Mouse (Mus musculus) MEL (cell line): ENCODE results near the gene C1ql1. TPM values are rescaled to one million over a fixed set of nuclear protein-coding genes. Genes with fewer than 3 reads are reported as not detected.

Source experiments
- DNase-seq: peaks from one replicate; pipeline ENCODE4 v3.0.0; 2011; ENCODE audit warnings: low read depth, low spot score
- H3K27ac ChIP-seq: 2 replicates; pipeline ENCODE4 v1.5.1; 2012; ENCODE audit warnings: low read depth, mild to moderate bottlenecking, control low read depth, low read length, moderate library complexity; ENCODE audit not compliant: control insufficient read depth
- H3K27me3 ChIP-seq, 2 experiments: fragments of 150-350 bp in 1 of 2; sonication (generic) in 1 of 2; 2 replicates each; pipeline ENCODE4 v1.6.1; 2012; ENCODE audit warnings: low read length in 2 of 2, mild to moderate bottlenecking in 2 of 2, improper control_type of control experiment in 1 of 2, moderate library complexity in 1 of 2; ENCODE audit not compliant: insufficient read depth in 2 of 2, control insufficient read depth in 1 of 2
- H3K36me3 ChIP-seq, 2 experiments: 2 replicates each; pipeline ENCODE4 v1.6.1; 2012 to 2014; ENCODE audit warnings: low read length in 2 of 2, improper control_type of control experiment in 1 of 2, inconsistent platforms in 1 of 2, mild to moderate bottlenecking in 1 of 2; ENCODE audit not compliant: insufficient read depth in 2 of 2, control insufficient read depth in 1 of 2
- H3K4me1 ChIP-seq, 2 experiments: fragments of 150-350 bp in 1 of 2; sonication (generic) in 1 of 2; 2 replicates each; pipeline ENCODE4 v1.6.1; 2012; ENCODE audit warnings: low read length in 2 of 2, improper control_type of control experiment in 1 of 2, mild to moderate bottlenecking in 1 of 2; ENCODE audit not compliant: insufficient read depth in 2 of 2, control insufficient read depth in 1 of 2
- H3K4me3 ChIP-seq, 2 experiments: fragments of 150-350 bp in 1 of 2; sonication (generic) in 1 of 2; 2 replicates each; pipeline ENCODE4 v1.5.1; 2012; ENCODE audit warnings: low read depth in 2 of 2, low read length in 2 of 2, mild to moderate bottlenecking in 2 of 2, moderate library complexity in 2 of 2, control low read depth in 1 of 2, improper control_type of control experiment in 1 of 2; ENCODE audit not compliant: control insufficient read depth in 1 of 2, insufficient read depth in 1 of 2
- H3K79me2 ChIP-seq: 2 replicates; pipeline ENCODE4 v1.6.1; 2012; ENCODE audit warnings: mild to moderate bottlenecking, low read length, moderate library complexity; ENCODE audit not compliant: control insufficient read depth, poor library complexity, insufficient read depth
- H3K9ac ChIP-seq: 2 replicates; pipeline ENCODE4 v1.6.1; 2012; ENCODE audit warnings: low read depth, mild to moderate bottlenecking, control low read depth, low read length, moderate library complexity; ENCODE audit not compliant: control insufficient read depth, poor library complexity, severe bottlenecking
- H3K9me3 ChIP-seq: fragments of 150-350 bp; sonication (generic); replicated peaks from 2 replicates; pipeline ENCODE4 v1.6.1; 2012; ENCODE audit warnings: mild to moderate bottlenecking, low read length, improper control_type of control experiment, moderate library complexity; ENCODE audit not compliant: insufficient read depth
- CHD1 ChIP-seq: IDR thresholded peaks from 2 replicates; pipeline ENCODE4 v1.6.1; 2012; ENCODE audit warnings: low read depth, mild to moderate bottlenecking, inconsistent platforms, low read length, improper control_type of control experiment
- CTCF ChIP-seq, 3 experiments: IDR thresholded peaks in 2 of 3; conservative IDR thresholded peaks in 1 of 3; 2 replicates each; pipeline ENCODE4 v1.5.1; 2011 to 2012; ENCODE audit warnings: low read length in 3 of 3, low read depth in 2 of 3, mild to moderate bottlenecking in 2 of 3, improper control_type of control experiment in 1 of 3, inconsistent platforms in 1 of 3, mixed read lengths in 1 of 3, moderate library complexity in 1 of 3; ENCODE audit not compliant: control insufficient read depth in 1 of 3, insufficient read depth in 1 of 3, poor library complexity in 1 of 3, severe bottlenecking in 1 of 3
- ELF1 ChIP-seq: IDR thresholded peaks from 2 replicates; pipeline ENCODE4 v1.6.1; 2014; ENCODE audit warnings: low read depth, mild to moderate bottlenecking, inconsistent platforms, low read length, improper control_type of control experiment, moderate library complexity
- EP300 ChIP-seq, 2 experiments: IDR thresholded peaks; 2 replicates each; pipeline ENCODE4 v1.6.1; 2011; ENCODE audit warnings: improper control_type of control experiment in 2 of 2, low read length in 2 of 2, low read depth in 1 of 2, mild to moderate bottlenecking in 1 of 2
- GABPA ChIP-seq: IDR thresholded peaks from 2 replicates; pipeline ENCODE4 v1.6.1; 2012; ENCODE audit warnings: low read depth, mild to moderate bottlenecking, inconsistent platforms, low read length, improper control_type of control experiment, moderate library complexity
- GATA1 ChIP-seq: IDR thresholded peaks from 2 replicates; pipeline ENCODE4 v1.6.1; 2011; ENCODE audit warnings: low read depth, low read length, improper control_type of control experiment
- HCFC1 ChIP-seq: IDR thresholded peaks from 2 replicates; pipeline ENCODE4 v1.6.1; 2012; ENCODE audit warnings: low read depth, mild to moderate bottlenecking, inconsistent platforms, low read length, improper control_type of control experiment, moderate library complexity
- JUND ChIP-seq: IDR thresholded peaks from 2 replicates; pipeline ENCODE4 v1.6.1; 2011; ENCODE audit warnings: low read depth, mild to moderate bottlenecking, improper control_type of control experiment, low read length
- KAT2A ChIP-seq: conservative IDR thresholded peaks from 2 replicates; pipeline ENCODE4 v1.6.1; 2012; ENCODE audit warnings: low read depth, low read length, improper control_type of control experiment, inconsistent platforms
- MAZ ChIP-seq: IDR thresholded peaks from 2 replicates; pipeline ENCODE4 v1.6.1; 2012; ENCODE audit warnings: low read depth, mild to moderate bottlenecking, inconsistent platforms, low read length, improper control_type of control experiment
- MEF2A ChIP-seq: IDR thresholded peaks from 2 replicates; pipeline ENCODE4 v1.6.1; 2014; ENCODE audit warnings: low read depth, mild to moderate bottlenecking, inconsistent platforms, low read length, improper control_type of control experiment; ENCODE audit not compliant: poor library complexity, insufficient replicate concordance, severe bottlenecking; ENCODE audit errors: extremely low read depth
- MXI1 ChIP-seq: IDR thresholded peaks from 2 replicates; pipeline ENCODE4 v1.6.1; 2011; ENCODE audit warnings: mild to moderate bottlenecking, low read depth, low read length, improper control_type of control experiment
- MYC ChIP-seq: IDR thresholded peaks from 2 replicates; pipeline ENCODE4 v1.6.1; 2011; ENCODE audit warnings: low read depth, mild to moderate bottlenecking, low read length, improper control_type of control experiment, moderate library complexity
- NRF1 ChIP-seq: IDR thresholded peaks from 2 replicates; pipeline ENCODE4 v1.6.1; 2014; ENCODE audit warnings: low read depth, mild to moderate bottlenecking, inconsistent platforms, low read length, improper control_type of control experiment, moderate library complexity; ENCODE audit not compliant: poor library complexity, insufficient read depth, severe bottlenecking
- POLR2A ChIP-seq, 2 experiments: IDR thresholded peaks; 2 replicates each; pipeline ENCODE4 v1.6.1; 2011 to 2012; ENCODE audit warnings: low read length in 2 of 2, mild to moderate bottlenecking in 2 of 2, control low read depth in 1 of 2, improper control_type of control experiment in 1 of 2, low read depth in 1 of 2, moderate library complexity in 1 of 2; ENCODE audit not compliant: control insufficient read depth in 1 of 2, insufficient read depth in 1 of 2, poor library complexity in 1 of 2
- POLR2AphosphoS2 ChIP-seq: IDR thresholded peaks from 2 replicates; pipeline ENCODE4 v1.6.1; 2011; ENCODE audit warnings: low read length, improper control_type of control experiment
- POLR2AphosphoS5 ChIP-seq: IDR thresholded peaks from 2 replicates; pipeline ENCODE4 v1.6.1; 2012; ENCODE audit warnings: low read depth, borderline replicate concordance, mild to moderate bottlenecking, inconsistent platforms, low read length, moderate library complexity, mixed read lengths
- TBP ChIP-seq: IDR thresholded peaks from 2 replicates; pipeline ENCODE4 v1.8.0; 2011; ENCODE audit warnings: low read depth, low read length, improper control_type of control experiment
- UBTF ChIP-seq: IDR thresholded peaks from 2 replicates; pipeline ENCODE4 v1.6.1; 2012; ENCODE audit warnings: low read depth, mild to moderate bottlenecking, inconsistent platforms, low read length, improper control_type of control experiment, moderate library complexity, borderline replicate concordance; ENCODE audit not compliant: insufficient read depth
- USF1 ChIP-seq: IDR thresholded peaks from 2 replicates; pipeline ENCODE4 v1.6.1; 2014; ENCODE audit warnings: low read depth, mild to moderate bottlenecking, inconsistent platforms, low read length, improper control_type of control experiment, moderate library complexity
- USF2 ChIP-seq, 2 experiments: IDR thresholded peaks; 2 replicates each; pipeline ENCODE4 v1.6.1; 2011 to 2012; ENCODE audit warnings: improper control_type of control experiment in 2 of 2, low read length in 2 of 2, borderline replicate concordance in 1 of 2, inconsistent platforms in 1 of 2, low read depth in 1 of 2, mild to moderate bottlenecking in 1 of 2; ENCODE audit not compliant: insufficient read depth in 1 of 2
- ZC3H11A ChIP-seq: IDR thresholded peaks from 2 replicates; pipeline ENCODE4 v1.6.1; 2012; ENCODE audit warnings: low read depth, mild to moderate bottlenecking, inconsistent platforms, low read length, improper control_type of control experiment
- ZMIZ1 ChIP-seq: IDR thresholded peaks from 2 replicates; pipeline ENCODE4 v1.6.1; 2012; ENCODE audit warnings: low read depth, mild to moderate bottlenecking, inconsistent platforms, low read length, improper control_type of control experiment, moderate library complexity
- polyA plus RNA-seq, 2 experiments: library from polyadenylated mRNA; stranded (reverse) in 1 of 2; unstranded in 1 of 2; fragments of >175 nt in 1 of 2; fragments of >200 nt in 1 of 2; gene quantifications; 2 replicates each; pipeline versions ENCODE4 v1.2.1 to v1.2.4; 2012; ENCODE audit warnings: low replicate concordance in 2 of 2, low read depth in 1 of 2; ENCODE audit not compliant: insufficient read length in 2 of 2, insufficient read depth in 1 of 2, missing spikeins in 1 of 2
- total RNA-seq: library from RNA; depleted of rRNA; stranded (reverse); fragments of 300-350 nt; gene quantifications from 2 replicates; pipeline ENCODE4 v1.2.3, GENCODE M21; 2012

C1ql1 gene
- total and polyA plus RNA-seq, 3 experiments = not detected

GRCm38 (mm10) chr11:102990152-102990663, 43.7 kb upstream of the C1ql1 start:
- no peak for TF ChIP-seq HCFC1
- TF ChIP-seq GABPA = no peak
- no peak for TF ChIP-seq KAT2A
- no peak for TF ChIP-seq MEF2A
- TF ChIP-seq POLR2A (IDR thresholded peaks at IDR 0.05; ENCODE audit: control insufficient read depth in 1 of 2, insufficient read depth in 1 of 2, low read depth in 1 of 2, low read length in 2 of 2, poor library complexity in 1 of 2) = no peak
- no peak for TF ChIP-seq USF1
- no peak for DNase-seq
- Histone ChIP-seq H3K9me3 (no peaks in the 10 kb centered on the region), H3K4me3 (no peak overlapping the region), H3K27me3 (peaks cover 9 to 16% of the 10 kb centered on the region in 2 experiments), H3K4me1 (no peaks in the 10 kb centered on the region), H3K36me3 (no peaks in the 10 kb centered on the region), H3K9ac (no peak overlapping the region), H3K79me2 (no peaks in the 10 kb centered on the region), H3K27ac (no peak overlapping the region)

GRCm38 (mm10) chr11:102989641-102990151, 43.2 kb upstream of the C1ql1 start:
- TF ChIP-seq MAZ = no peak
- TF ChIP-seq USF2 (IDR thresholded peaks at IDR 0.05; ENCODE audit: borderline replicate concordance in 1 of 2, insufficient read depth in 1 of 2, low read depth in 1 of 2, low read length in 2 of 2) = no peak
- TF ChIP-seq TBP = no peak
- no peak for TF ChIP-seq MYC
- TF ChIP-seq ZMIZ1 = no peak
- TF ChIP-seq ELF1 = no peak
- no peak for TF ChIP-seq POLR2AphosphoS5
- no peak for TF ChIP-seq MXI1
- no peak for TF ChIP-seq POLR2AphosphoS2
- TF ChIP-seq UBTF = no peak
- TF ChIP-seq CTCF (IDR thresholded peaks at IDR 0.05 in 2 of 3, conservative IDR thresholded peaks at IDR 0.05 in 1 of 3; ENCODE audit: control insufficient read depth in 1 of 3, insufficient read depth in 1 of 3, low read depth in 2 of 3, low read length in 3 of 3, poor library complexity in 1 of 3, severe bottlenecking in 1 of 3) = no peak
- no peak for TF ChIP-seq GATA1
- TF ChIP-seq EP300 (IDR thresholded peaks at IDR 0.05; ENCODE audit: low read depth in 1 of 2, low read length in 2 of 2) = no peak
- no peak for TF ChIP-seq ZC3H11A
- TF ChIP-seq HCFC1 = no peak
- no peak for TF ChIP-seq JUND
- no peak for TF ChIP-seq NRF1
- TF ChIP-seq CHD1 = no peak
- no peaks in the 10 kb centered on the region for H3K4me1 ChIP-seq
- DNase-seq = no peak
- H3K9me3 ChIP-seq = no peaks in the 10 kb centered on the region
- H3K9ac ChIP-seq = no peak overlapping the region
- no peaks in the 10 kb centered on the region for H3K36me3 ChIP-seq
- H3K27ac ChIP-seq = no peak overlapping the region
- H3K27me3 ChIP-seq = peaks cover 9 to 16% of the 10 kb centered on the region in 2 experiments
- no peak overlapping the region for H3K4me3 ChIP-seq
- no peaks in the 10 kb centered on the region for H3K79me2 ChIP-seq
